Mouse (Mus musculus): ENCODE measurements around the gene Acer1. TPM values are rescaled to one million over a fixed set of nuclear protein-coding genes. Genes with fewer than 3 reads are reported as not detected.

The Acer1 gene
- total RNA-seq, 1 experiment: 0.54 TPM

DNA sequence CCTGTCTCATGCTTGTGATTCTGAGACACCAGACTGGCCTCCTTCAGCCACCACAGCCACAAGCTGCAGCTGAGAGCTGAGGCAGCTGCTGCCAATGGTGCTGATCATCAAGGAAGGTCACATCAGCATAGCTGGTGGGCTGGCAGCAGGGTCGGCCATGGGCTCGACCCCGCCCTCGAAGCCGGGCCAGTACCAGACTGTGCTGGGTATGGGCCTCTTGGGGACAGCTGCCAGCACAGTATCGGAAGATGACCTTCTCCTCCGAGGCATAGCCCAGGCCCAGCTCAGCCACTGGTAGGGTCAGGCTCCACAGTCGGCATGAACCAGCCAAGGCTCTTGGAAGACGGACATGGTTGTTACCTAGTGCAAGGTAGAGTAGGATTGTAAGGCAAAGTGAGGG is 17.5 kb upstream of the Acer1 start:
- Histone ChIP-seq H3K4me3 (ENCODE audit: insufficient read depth in 1 of 2, low read depth in 1 of 2, low read length in 2 of 2, poor library complexity in 1 of 2, severe bottlenecking in 1 of 2) (no peak overlapping the region), H3K27ac (ENCODE audit: insufficient read depth, low read depth, low read length, poor library complexity, severe bottlenecking) (no peak overlapping the region), H3K9me3 (ENCODE audit: control insufficient read depth, insufficient read depth, low read depth, low read length) (no peaks in the 10 kb centered on the region), H3K4me1 (ENCODE audit: control insufficient read depth in 2 of 2, insufficient read depth in 2 of 2, low read length in 2 of 2, poor library complexity in 1 of 2) (peaks cover 0 to 7% of the 10 kb centered on the region in 2 experiments; a peak in 1 of 4 replicates), H3K9ac (ENCODE audit: insufficient read depth, low read depth, low read length, poor library complexity, severe bottlenecking) (no peak overlapping the region), H3K36me3 (ENCODE audit: control insufficient read depth, insufficient read depth, low read length, poor library complexity, severe bottlenecking) (peaks cover 44% of the 10 kb centered on the region)
- TF ChIP-seq ZC3H11A (IDR thresholded peaks at IDR 0.05; ENCODE audit: borderline replicate concordance, low read depth, low read length): no peak
- no peak for TF ChIP-seq ZNF384 (IDR thresholded peaks at IDR 0.05; ENCODE audit: low read depth, low read length)
- TF ChIP-seq MAFK (IDR thresholded peaks at IDR 0.05; ENCODE audit: insufficient read depth, low read depth, low read length): no peak
- no peak for TF ChIP-seq HCFC1 (IDR thresholded peaks at IDR 0.05; ENCODE audit: borderline replicate concordance, insufficient read depth, low read length)
- no peak for TF ChIP-seq CHD2 (IDR thresholded peaks at IDR 0.05; ENCODE audit: low read depth, low read length)
- DNase-seq (ENCODE audit: low read depth, low spot score): no peak
- in situ Hi-C loops (cut with MboI; ENCODE audit: low sequenced_read_pairs in 2 of 2, unreplicated experiment in 2 of 2): no loop called here

DNA sequence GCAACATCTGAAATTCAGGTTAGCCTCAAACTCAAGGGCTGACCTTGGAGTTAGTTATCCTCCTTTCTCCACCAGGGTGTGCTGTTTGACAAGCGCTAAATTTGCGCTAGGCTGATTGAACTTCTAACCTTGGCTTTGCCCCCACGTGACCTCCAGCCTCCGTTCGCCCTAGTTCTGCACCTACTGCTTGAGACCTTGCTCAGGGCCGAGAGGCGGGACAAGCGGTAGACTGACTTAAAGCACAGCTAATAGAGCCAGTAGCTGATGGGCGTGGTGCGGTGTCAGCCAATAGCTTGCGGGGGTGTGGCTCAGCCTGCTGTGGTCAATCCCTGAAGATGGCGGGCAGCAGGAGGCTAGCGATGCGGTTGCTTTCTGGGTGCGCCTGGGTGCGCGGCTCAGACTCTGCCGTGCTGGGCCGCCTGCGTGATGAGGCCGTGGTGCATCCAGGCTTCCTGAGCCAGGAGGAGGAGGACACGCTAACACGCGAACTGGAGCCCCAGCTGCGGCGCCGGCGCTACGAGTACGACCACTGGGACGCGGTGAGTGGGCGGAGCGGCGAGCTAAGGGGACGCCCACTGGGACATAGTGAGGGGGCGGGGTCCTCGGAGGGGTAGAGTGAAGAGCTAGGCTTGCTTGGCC is 15.2 kb upstream of the Acer1 start, which contains the start of gene Alkbh7:
Gene Alkbh7 (plus strand): TSS at position 311 of the 639 bp plus-strand sequence.
- peak; percentile 99 for DNase-seq (ENCODE audit: low read depth, low spot score)
- peaks cover 0 to 10% of the 10 kb centered on the region in 2 experiments; a peak in 1 of 4 replicates for H3K4me1 ChIP-seq (ENCODE audit: control insufficient read depth in 2 of 2, insufficient read depth in 2 of 2, low read length in 2 of 2, poor library complexity in 1 of 2)
- H3K27ac ChIP-seq (ENCODE audit: insufficient read depth, low read depth, low read length, poor library complexity, severe bottlenecking): no peak within 1 kb of the TSS; the same call in 1 of the 2 replicates
- peaks cover 51% of the 10 kb centered on the region for H3K36me3 ChIP-seq (ENCODE audit: control insufficient read depth, insufficient read depth, low read length, poor library complexity, severe bottlenecking)
- H3K4me3 ChIP-seq (ENCODE audit: insufficient read depth in 1 of 2, low read depth in 1 of 2, low read length in 2 of 2, poor library complexity in 1 of 2, severe bottlenecking in 1 of 2): peak within 1 kb of the TSS; percentile 86 to 95
- H3K9ac ChIP-seq (ENCODE audit: insufficient read depth, low read depth, low read length, poor library complexity, severe bottlenecking): peak within 1 kb of the TSS; percentile 81
- in situ Hi-C loops (cut with MboI; ENCODE audit: low sequenced_read_pairs in 2 of 2, unreplicated experiment in 2 of 2): no loop called here
- H3K9me3 ChIP-seq (ENCODE audit: control insufficient read depth, insufficient read depth, low read depth, low read length): no peaks in the 10 kb centered on the region
- TF ChIP-seq MAFK (IDR thresholded peaks at IDR 0.05; ENCODE audit: insufficient read depth, low read depth, low read length) (no peak), CHD2 (IDR thresholded peaks at IDR 0.05; ENCODE audit: low read depth, low read length) (peak; percentile 83), HCFC1 (IDR thresholded peaks at IDR 0.05; ENCODE audit: borderline replicate concordance, insufficient read depth, low read length) (peak; percentile 49; the same call in 1 of the 2 replicates), ZNF384 (IDR thresholded peaks at IDR 0.05; ENCODE audit: low read depth, low read length) (no peak), ZC3H11A (IDR thresholded peaks at IDR 0.05; ENCODE audit: borderline replicate concordance, low read depth, low read length) (peak; percentile 70; the same call in 1 of the 2 replicates)

DNA sequence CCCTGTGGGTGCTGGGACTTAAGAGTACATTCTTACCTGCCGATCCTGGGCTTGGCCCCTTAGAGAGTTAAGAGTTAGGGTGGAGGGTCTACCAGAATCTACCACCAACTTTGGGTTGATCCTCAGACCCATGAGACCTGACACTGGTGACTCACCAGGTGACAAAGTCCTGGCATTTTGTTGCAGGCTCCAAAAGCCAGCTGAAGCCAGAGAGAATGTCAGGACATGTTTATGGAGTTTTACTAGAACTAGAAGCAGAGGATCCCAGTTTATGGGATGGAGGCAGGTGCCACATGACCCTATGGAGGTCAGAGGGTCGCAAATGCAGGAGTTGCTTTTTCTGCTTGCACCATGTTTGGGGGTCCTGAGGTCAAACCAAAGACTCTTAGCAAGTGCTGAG is 14.6 kb upstream of the Acer1 start:
- H3K4me3 ChIP-seq (ENCODE audit: insufficient read depth in 1 of 2, low read depth in 1 of 2, low read length in 2 of 2, poor library complexity in 1 of 2, severe bottlenecking in 1 of 2): no peak overlapping the region
- in situ Hi-C loops (cut with MboI; ENCODE audit: low sequenced_read_pairs in 2 of 2, unreplicated experiment in 2 of 2): no loop called here
- peaks cover 54% of the 10 kb centered on the region for H3K36me3 ChIP-seq (ENCODE audit: control insufficient read depth, insufficient read depth, low read length, poor library complexity, severe bottlenecking)
- DNase-seq (ENCODE audit: low read depth, low spot score): no peak
- peaks cover 0 to 10% of the 10 kb centered on the region in 2 experiments; a peak in 1 of 4 replicates for H3K4me1 ChIP-seq (ENCODE audit: control insufficient read depth in 2 of 2, insufficient read depth in 2 of 2, low read length in 2 of 2, poor library complexity in 1 of 2)
- no peak overlapping the region for H3K9ac ChIP-seq (ENCODE audit: insufficient read depth, low read depth, low read length, poor library complexity, severe bottlenecking)
- no peak overlapping the region for H3K27ac ChIP-seq (ENCODE audit: insufficient read depth, low read depth, low read length, poor library complexity, severe bottlenecking)
- TF ChIP-seq MAFK (IDR thresholded peaks at IDR 0.05; ENCODE audit: insufficient read depth, low read depth, low read length): no peak
- no peak for TF ChIP-seq ZC3H11A (IDR thresholded peaks at IDR 0.05; ENCODE audit: borderline replicate concordance, low read depth, low read length)
- no peak for TF ChIP-seq ZNF384 (IDR thresholded peaks at IDR 0.05; ENCODE audit: low read depth, low read length)
- no peaks in the 10 kb centered on the region for H3K9me3 ChIP-seq (ENCODE audit: control insufficient read depth, insufficient read depth, low read depth, low read length)

DNA sequence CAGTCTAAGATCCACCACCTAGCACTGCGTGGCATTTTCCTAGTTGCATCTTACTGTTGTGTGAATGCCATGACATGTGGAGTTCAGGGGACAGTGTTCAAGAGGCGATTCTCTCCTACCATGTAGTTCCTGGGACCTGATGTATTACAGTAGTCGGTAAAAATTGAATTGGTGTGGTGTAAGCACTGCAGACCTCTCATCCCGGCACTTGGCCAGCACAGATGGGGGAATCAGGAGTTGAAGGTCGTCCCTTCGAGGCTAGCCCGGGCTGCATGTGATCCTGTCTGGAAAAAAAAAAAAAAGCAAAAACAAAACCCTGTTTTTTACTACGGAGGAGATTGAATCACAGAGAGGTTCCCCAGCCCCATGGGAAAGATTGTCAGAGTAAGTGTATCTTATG is 13.1 kb upstream of the Acer1 start:
- no peak for DNase-seq (ENCODE audit: low read depth, low spot score)
- Histone ChIP-seq H3K9me3 (ENCODE audit: control insufficient read depth, insufficient read depth, low read depth, low read length) (no peaks in the 10 kb centered on the region), H3K9ac (ENCODE audit: insufficient read depth, low read depth, low read length, poor library complexity, severe bottlenecking) (no peak overlapping the region), H3K27ac (ENCODE audit: insufficient read depth, low read depth, low read length, poor library complexity, severe bottlenecking) (no peak overlapping the region), H3K4me1 (ENCODE audit: control insufficient read depth in 2 of 2, insufficient read depth in 2 of 2, low read length in 2 of 2, poor library complexity in 1 of 2) (peaks cover 4 to 10% of the 10 kb centered on the region in 2 experiments; a peak in 2 of 4 replicates), H3K36me3 (ENCODE audit: control insufficient read depth, insufficient read depth, low read length, poor library complexity, severe bottlenecking) (peaks cover 56% of the 10 kb centered on the region), H3K4me3 (ENCODE audit: insufficient read depth in 1 of 2, low read depth in 1 of 2, low read length in 2 of 2, poor library complexity in 1 of 2, severe bottlenecking in 1 of 2) (no peak overlapping the region)
- in situ Hi-C loops (cut with MboI; ENCODE audit: low sequenced_read_pairs in 2 of 2, unreplicated experiment in 2 of 2): no loop called here
- no peak for TF ChIP-seq CHD2 (IDR thresholded peaks at IDR 0.05; ENCODE audit: low read depth, low read length)
- no peak for TF ChIP-seq ZNF384 (IDR thresholded peaks at IDR 0.05; ENCODE audit: low read depth, low read length)
- no peak for TF ChIP-seq HCFC1 (IDR thresholded peaks at IDR 0.05; ENCODE audit: borderline replicate concordance, insufficient read depth, low read length)
- TF ChIP-seq MAFK (IDR thresholded peaks at IDR 0.05; ENCODE audit: insufficient read depth, low read depth, low read length): no peak
- TF ChIP-seq ZC3H11A (IDR thresholded peaks at IDR 0.05; ENCODE audit: borderline replicate concordance, low read depth, low read length): no peak

Data from ES-E14 (cell line).